Mouse (Mus musculus) G1E-ER4 (cell line): ENCODE measurements around the gene Kpna2. TPM values are rescaled to one million over a fixed set of nuclear protein-coding genes. Genes with fewer than 3 reads are reported as not detected.
A peak's percentile ranks its signal among the peaks of the same experiment; 100 is the strongest.

Experiments used
- GATA1 ChIP-seq: IDR thresholded peaks from one replicate; pipeline ENCODE4 v1.8.0; 2012; ENCODE audit warnings: low read length, inconsistent platforms
- polyA plus RNA-seq: library from polyadenylated mRNA; stranded (reverse); fragments of >175 nt; gene quantifications from 2 replicates; pipeline ENCODE4 v1.2.3, GENCODE M21; 2012

Kpna2 gene
- polyA plus RNA-seq, 1 experiment = 10.4 TPM

DNA sequence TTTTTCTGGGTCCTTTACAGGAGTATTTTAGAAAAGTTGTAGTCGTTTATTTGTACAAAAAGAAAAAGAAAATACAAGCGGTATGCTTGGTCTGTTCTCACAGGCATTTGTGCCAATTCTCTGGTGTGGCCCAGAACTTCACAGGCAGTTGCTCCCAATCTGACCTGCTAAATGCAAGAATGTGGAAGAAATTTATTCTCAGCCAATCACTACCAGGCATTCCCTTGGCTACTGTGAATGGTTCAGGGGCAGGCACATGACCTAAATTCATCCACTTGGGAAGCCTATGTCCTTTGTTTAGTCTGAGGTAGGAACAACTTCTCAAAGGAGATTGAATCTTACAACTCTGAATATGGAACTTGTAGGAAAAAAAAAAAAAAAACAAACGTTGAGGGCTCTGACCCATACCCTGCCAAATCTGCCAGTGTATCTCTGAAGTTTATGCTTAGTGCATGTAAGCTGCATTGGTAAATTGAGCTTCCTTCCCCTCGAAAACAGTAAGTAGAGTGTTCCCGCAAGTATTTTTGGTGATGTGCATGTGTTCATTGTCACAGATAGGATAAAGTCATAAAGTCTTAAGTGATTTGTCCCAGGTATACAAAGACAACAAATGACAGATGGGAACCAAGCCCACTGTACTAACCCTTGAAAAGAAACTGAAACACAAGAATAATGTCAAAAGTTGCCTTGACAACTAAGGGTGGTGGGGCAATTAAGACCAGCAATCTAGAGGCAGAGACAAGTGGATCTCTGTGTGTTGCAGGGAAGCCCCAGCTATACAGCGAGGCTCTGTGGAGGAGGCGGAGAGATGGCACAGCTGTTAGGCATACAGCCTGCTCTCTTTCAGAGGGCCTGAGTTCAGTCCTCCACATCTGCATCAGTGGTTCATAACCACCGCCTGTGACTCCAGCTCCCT, 2.7 kb upstream of the Kpna2 start:
- TF ChIP-seq GATA1 = no peak

DNA sequence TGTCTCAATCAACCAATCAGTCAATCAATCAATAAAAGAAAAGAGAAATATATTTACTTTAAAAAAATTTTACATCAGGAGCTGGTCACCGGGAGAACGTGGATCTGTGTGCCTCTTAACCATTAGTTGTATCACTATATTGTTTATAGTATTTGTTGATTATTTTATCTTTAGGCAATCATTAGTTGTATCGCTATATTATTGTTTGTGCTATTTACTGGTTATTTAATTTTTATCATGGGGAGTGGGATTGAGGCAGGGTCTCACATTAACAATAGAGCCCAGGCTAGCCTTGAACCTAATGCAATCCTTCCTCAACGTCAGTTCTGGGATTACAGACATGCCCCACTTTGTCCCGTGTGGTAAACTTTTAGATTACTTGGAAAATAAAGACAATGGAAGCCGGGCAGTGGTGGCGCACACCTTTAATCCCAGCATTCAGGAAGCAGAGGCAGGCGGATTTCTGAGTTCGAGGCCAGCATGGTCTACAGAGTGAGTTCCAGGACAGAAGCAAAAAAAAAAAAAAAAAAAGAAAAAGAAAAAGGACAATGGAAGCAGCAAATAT, 690 bp upstream of the Kpna2 start:
- no peak for TF ChIP-seq GATA1

DNA sequence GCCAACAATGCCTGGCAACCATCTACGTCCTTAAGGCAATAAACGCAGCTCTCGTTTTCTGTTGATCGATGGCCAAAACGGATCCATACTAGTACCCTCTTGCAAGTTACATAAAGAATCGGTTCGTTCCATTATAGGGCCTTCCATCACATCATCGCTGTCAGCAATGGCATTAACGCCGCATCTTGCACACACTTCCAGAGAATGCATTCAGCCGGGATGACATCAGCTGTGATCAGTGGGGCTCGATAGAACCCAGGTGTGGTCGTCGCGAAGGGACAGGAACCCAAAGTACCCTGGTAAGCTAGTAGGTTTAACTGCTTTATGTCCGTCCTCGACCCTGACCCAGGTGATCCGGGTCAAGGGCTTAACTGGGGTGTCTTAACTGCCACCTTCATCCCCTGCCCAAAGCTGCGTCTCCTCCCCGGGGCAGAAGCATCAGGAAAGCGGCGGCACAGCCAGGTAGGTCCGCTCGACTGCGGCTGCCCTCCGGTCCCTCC, 640 bp downstream of the Kpna2 start:
- TF ChIP-seq GATA1 = no peak

DNA sequence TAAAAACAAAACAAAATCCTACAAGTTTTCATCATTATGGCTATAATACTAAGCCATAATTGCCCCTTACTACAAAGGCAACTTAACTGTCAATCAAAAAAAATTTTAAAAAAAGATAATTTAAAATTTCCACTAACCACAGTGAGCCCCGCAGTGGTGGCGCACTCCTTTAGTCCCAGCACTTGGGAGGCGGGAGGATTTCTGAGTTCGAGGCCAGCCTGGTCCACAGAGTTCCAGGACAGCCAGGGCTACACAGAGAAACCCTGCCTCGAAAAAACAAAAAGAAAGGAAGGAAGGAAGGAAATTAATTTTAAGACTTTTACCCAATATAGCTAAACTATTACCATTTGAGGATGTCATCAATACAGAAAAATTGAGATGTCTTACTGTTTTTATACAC, 1.4 kb downstream of the Kpna2 start:
- no peak for TF ChIP-seq GATA1

DNA sequence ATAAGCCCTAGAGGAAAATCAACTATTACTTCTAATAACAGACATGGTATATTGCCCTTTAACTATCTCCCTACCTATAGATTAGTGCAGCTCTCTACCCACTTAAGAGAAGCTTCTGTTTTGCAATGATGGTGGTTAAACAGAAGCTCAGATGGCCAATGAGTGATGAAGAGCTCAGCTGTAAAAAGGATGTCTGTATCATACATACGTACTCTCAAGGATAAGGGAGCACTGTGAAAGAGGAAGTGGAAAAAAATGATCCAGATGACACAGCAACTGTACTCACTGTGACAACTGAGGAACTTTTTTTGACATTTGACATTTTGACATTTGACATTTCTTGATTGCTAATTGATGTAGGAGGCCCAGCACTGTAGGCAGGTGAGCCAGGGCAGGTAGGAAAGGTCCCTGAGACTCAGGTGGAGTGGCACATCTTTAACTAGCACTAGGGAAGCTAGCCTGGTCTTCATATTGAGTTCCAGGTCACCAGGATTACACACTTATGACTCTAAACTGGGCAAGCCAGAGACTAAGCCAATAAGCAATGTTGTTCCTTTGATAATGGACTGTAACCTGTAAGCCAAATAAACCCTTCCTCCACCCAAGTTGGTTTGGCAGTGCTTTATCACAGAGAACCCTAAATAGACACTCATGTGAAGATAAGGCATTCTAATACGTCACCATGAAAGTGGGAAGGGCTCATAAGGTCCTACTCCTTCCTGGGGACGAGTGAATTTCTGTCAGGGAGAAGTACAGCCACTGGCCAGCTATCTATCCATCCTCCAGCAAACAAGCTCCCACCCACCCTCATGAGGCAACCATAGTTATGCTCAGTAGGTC, 4.9 kb downstream of the Kpna2 start:
- TF ChIP-seq GATA1 = peak; percentile 29

DNA sequence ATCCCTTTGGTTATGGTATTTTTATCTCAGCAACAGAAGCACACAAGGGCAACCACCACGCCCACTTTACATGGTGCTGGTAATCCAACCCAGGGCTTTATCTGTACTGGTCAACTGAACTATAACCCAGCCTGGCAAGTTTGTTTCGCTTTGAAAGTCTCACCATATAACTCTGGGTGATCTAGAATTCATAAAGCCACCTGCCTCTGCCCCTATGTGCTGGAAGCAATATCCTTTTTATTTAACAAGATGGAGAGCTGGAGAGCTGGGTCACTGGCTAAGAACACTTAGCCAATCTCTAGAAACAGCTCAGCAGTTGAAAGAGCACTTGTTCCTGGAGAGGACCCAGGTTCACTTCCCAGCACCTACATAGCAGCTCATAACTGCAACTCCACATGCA, 12.0 kb downstream of the Kpna2 start:
- TF ChIP-seq GATA1 = no peak

DNA sequence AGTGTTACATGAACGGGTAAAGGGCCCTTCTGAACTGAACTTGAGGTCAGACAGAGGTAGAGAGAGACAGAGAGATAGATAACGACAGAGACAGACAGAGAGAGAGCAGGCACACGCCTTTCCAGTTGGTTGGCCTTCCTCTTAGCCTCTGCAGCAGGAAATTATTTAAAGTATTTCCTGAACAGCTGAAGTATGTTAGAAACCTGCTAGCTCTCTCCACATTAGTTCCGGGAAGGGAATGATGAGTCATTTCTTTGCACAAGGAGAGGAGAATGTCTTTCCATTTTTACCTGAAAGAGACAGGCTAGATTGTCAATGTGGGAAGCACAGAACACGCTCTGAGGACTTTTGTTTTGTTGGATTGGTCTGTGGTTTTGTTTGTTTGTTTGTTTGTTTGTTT, 17.0 kb downstream of the Kpna2 start:
- no peak for TF ChIP-seq GATA1

DNA sequence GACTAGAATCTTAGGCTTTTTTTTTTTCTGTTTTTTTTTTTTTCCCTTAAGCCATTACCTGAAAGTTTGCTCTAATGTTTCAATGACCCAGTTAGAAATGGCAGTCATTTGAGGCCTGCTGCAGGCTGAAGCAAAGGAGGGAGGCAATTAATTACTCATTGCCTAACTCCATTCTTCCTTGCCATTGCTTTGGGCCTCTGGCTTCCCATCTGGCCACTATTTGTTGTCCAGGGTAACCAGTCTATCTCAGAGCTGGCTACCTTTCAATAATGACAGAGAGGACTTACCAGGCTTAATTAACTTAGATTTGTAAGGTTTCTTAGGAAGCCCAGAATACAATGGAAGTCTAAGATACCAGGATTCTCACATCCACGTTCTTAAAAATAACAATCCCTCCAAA, 17.6 kb downstream of the Kpna2 start:
- TF ChIP-seq GATA1 = no peak

DNA sequence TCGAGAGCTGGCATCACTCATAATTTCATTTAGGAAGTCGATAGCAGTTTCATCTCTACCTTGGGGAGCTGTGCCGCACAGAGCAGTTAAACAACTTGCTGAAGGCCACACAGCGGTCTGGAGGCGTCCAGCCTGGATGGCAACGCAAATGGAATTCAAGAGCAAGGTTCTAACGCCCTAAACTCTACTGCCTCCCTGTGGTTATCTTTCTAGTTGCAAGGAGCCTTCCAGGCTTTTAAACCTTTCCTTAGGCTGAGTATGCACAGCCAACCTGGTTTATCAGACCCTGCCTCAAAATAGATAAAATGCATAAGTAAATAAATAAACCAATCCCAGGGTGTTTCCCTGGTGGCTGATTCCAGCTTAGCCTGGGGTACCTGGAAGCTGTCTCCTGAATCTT, 18.9 kb downstream of the Kpna2 start:
- no peak for TF ChIP-seq GATA1

DNA sequence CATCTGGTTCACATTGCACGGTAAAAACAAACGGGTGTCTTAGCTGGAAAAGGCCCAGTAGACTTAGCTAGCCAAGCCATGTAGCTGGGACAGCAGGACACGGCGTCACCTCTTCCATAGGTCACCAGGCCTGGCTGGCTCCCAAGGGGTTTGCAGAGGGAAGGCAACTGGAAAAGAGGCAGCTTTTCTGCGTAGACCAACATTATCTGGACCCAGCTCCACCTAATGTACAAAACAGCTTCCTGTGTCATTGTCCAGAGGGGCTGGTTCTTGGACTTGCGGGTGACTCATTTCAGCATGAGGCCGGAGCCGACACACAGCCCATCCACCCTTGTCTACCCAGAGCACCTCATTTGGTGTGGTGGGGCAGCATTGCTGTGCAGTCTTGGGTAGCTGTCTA, 23.1 kb downstream of the Kpna2 start:
- no peak for TF ChIP-seq GATA1

DNA sequence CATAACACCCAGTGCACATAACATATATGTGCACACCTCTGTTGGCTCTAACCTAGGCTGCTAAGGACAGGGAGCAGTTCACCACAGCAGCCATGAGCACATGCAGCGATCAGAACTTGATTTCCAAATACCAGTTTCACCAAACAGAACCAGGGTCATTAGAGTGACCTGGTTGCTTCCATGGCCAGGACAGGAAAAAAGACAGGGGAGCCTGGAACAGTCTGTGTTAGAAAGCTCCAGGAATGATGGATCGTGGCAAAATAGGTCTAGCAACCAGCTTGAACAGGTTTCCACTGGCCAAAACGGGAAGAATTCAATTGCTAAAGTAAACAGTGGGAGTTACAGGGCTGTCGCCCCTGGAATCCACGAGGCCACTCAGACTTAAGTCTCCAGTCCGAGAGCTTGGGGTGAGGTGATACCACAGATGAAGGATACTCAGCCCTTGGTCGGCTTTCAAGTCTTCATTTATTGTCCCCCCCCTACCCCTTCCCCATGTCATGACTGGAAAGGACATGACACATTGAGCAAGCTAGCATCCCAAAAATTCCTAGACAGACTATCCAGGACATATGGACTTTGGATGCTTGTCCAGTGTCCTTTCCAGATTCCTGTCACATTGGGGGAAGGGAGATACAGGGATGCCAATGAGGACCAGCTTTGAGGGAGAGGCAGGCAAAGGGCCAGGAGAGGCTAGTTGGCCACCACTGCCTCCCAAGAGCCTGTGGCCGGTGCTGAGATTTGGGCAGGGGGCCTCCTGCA, 23.7 kb downstream of the Kpna2 start:
- TF ChIP-seq GATA1 = no peak

DNA sequence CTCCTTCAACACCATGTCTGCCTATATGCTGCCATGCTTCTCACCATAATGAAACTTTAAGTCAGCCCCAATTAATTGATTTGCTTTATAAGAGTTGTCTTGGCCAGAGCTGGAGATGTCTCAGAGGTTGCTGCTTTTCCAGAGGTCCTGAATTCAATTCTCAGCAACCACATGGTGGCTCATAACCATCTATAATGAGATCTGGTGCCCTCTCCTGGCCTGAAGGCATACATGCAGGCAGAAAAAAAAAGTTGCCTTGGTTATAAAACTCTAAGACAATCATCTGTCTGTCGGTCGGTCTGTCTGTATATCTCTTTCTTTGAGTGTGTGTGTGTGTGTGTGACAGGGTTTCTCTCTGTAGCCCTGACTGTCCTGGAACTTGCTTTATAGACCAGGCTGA, 24.9 kb downstream of the Kpna2 start:
- no peak for TF ChIP-seq GATA1

DNA sequence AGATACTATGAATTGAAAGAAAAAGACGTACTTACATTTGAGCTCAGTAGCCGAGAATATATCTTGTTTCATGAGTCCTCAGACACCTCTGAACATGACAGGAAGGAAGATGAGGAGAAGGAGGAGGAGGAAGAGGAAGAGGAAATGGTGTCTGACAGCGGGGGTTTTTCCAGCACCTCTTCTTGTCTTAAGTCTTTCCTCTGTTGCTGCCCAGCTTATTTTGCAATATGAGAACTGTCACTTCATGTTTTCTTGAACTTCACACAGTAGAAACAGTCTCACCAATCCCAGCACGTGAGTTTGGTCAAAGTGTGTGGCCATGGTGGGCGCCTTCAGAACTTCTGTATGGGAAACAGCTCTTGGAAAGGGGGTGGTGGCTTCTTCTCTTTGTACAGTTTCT, 26.3 kb downstream of the Kpna2 start:
- TF ChIP-seq GATA1 = no peak

DNA sequence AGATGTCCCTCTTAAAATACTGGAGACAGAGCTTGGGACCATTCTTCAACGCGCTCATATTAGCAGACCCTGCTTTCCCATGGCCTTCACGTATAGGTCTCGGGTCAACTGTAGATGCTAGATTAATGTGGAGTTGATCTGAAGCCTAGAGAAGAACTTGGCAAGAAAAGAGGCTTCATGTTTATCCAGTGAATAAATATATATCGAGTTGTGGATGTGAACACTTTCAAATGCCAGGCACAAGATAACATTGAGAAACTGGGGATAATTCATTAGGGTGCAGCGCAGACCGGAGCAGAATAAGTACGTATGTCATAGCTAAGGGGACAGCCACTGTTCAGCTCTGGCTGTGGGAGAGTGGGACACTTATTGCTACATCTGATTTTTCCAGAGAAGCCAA, 29.5 kb downstream of the Kpna2 start:
- TF ChIP-seq GATA1 = no peak

DNA sequence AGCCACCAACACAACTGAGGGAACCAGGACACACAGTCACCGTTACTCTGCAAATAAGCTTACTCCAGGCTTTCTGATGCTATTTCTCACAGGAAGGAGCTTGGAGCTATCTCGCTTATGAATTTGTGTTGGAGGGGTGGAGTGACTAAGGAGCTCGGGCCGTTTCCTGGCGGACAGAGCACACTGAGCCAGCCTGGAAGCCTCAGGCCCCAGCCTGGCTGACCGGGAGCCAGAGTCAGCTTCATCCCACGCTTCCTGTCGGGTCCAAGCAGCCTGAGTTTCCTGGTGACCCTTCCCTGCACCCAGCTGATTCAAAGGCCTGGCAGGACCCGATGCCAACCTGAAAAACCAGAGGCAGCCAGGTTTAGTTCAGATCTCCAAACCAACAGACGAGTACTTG, 31.7 kb downstream of the Kpna2 start:
- TF ChIP-seq GATA1 = no peak
